Mouse (Mus musculus): ENCODE measurements around the gene Shisa9. TPM values are rescaled to one million over a fixed set of nuclear protein-coding genes. Genes with fewer than 3 reads are reported as not detected.
A peak's percentile ranks its signal among the peaks of the same experiment; 100 is the strongest.

Gene Shisa9
- total RNA-seq, 2 experiments from 2014 or later: not detected

DNA sequence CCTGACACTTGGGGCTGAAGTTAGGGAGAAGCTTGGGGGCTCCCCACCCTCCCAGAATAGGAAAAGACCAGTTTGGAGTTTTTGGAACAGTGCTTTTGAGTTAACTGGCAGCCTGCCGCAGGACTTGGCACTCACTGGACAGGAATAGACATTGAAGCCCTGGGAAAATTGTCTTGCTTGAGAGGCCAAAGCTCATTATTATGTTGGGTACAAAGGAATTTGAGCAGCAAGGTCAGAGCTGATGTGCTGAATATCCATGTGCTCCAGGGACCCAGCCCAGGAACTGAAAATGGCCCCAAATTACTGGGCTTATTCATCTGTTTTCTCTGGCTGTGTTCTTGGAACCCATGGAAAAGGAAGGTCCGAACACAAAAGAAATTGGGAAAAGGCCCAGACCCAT, 170.6 kb downstream of the Shisa9 start:
- no peak for TF ChIP-seq CTCF (IDR thresholded peaks at IDR 0.05)
- DNase-seq: no peak
- intact Hi-C loops (cut with DNase I): no loop called here
- Histone ChIP-seq H3K27ac (no peak overlapping the region), H3K4me3 (no peak overlapping the region)

GRCm38 (mm10) chr16:12173482-12174041, 189.6 kb downstream of the Shisa9 start:
- no peak for TF ChIP-seq CTCF (IDR thresholded peaks at IDR 0.05)
- intact Hi-C loops (cut with DNase I): no loop called here
- Histone ChIP-seq H3K27ac (no peak overlapping the region), H3K4me3 (no peak overlapping the region)
- no peak for DNase-seq

- no peak for DNase-seq
- intact Hi-C loops (cut with DNase I): no loop called here
- H3K27ac ChIP-seq: no peak overlapping the region
- no peak overlapping the region for H3K4me3 ChIP-seq
- no peak for TF ChIP-seq CTCF (IDR thresholded peaks at IDR 0.05)
Observed at GRCm38 (mm10) chr16:12178031-12178430, 194.1 kb downstream of the Shisa9 start.

DNA sequence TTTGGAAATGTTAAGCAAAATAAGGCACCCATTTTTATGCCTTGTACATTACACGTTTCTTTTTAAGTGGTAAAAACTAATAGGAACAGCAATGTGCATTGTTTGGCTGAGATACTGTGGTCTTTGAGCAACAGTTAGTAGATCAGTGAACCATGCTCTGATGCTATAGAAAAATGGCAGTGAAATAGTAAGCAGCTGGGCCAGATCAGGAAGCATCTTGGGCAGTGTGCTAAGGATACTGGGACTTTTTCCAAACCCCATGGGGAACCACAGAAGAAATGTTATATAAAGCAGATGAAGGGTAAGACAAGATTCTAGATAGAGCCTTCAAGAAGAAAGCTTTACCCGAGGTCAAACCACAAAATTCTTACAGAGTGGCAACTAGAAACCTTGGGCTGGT, 205.8 kb downstream of the Shisa9 start:
- Histone ChIP-seq H3K27ac (no peak overlapping the region), H3K4me3 (no peak overlapping the region)
- DNase-seq: no peak
- no peak for TF ChIP-seq CTCF (IDR thresholded peaks at IDR 0.05)
- intact Hi-C loops (cut with DNase I): no loop called here

DNA sequence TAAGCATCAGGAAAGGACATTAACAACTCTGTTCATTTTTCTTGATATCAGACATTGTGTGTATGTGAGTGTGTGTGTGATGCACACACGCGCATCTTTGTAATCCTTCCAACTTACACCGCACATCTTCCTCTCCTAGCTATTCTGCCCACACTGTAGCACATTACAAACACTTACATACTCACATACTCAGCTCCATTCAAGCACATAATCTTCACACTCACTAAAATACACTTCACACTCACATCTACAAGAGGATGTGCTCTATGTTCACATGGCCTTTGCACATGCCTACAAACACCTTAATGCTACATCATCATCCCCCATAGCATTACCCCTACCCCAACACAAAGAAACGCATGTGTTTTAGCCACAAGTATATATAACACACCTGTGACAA, 212.9 kb downstream of the Shisa9 start:
- TF ChIP-seq CTCF (IDR thresholded peaks at IDR 0.05): no peak
- DNase-seq: no peak
- H3K27ac ChIP-seq: no peak overlapping the region
- intact Hi-C loops (cut with DNase I): no loop called here
- no peak overlapping the region for H3K4me3 ChIP-seq

GRCm38 (mm10) chr16:12197611-12198010, 213.7 kb downstream of the Shisa9 start:
- intact Hi-C loops (cut with DNase I): loop anchor here (2.0 kb wide), 1 partner anchor 217 kb away; no protein-coding TSS in a partner anchor
- no peak for DNase-seq
- no peak for TF ChIP-seq CTCF (IDR thresholded peaks at IDR 0.05)
- no peak overlapping the region for H3K4me3 ChIP-seq
- H3K27ac ChIP-seq: no peak overlapping the region

- intact Hi-C loops (cut with DNase I): loop anchor here (5.0 to 10.0 kb wide), 2 partner anchors 504 to 776 kb away; no protein-coding TSS in a partner anchor
- TF ChIP-seq CTCF (IDR thresholded peaks at IDR 0.05): peak; percentile 78
- Histone ChIP-seq H3K27ac (no peak overlapping the region), H3K4me3 (no peak overlapping the region)
- DNase-seq: no peak
Observed at GRCm38 (mm10) chr16:12201216-12201615, 217.3 kb downstream of the Shisa9 start.

- Histone ChIP-seq H3K4me3 (no peak overlapping the region), H3K27ac (no peak overlapping the region)
- DNase-seq: no peak
- intact Hi-C loops (cut with DNase I): loop anchor here (5.0 to 10.0 kb wide), 2 partner anchors 505 to 777 kb away; no protein-coding TSS in a partner anchor
- no peak for TF ChIP-seq CTCF (IDR thresholded peaks at IDR 0.05)
Observed at GRCm38 (mm10) chr16:12202151-12202550, 218.2 kb downstream of the Shisa9 start.

GRCm38 (mm10) chr16:12203055-12203454, 219.1 kb downstream of the Shisa9 start:
- DNase-seq: no peak
- TF ChIP-seq CTCF (IDR thresholded peaks at IDR 0.05): no peak
- no peak overlapping the region for H3K4me3 ChIP-seq
- intact Hi-C loops (cut with DNase I): loop anchor here (5.0 to 10.0 kb wide), 2 partner anchors 506 to 778 kb away; no protein-coding TSS in a partner anchor
- no peak overlapping the region for H3K27ac ChIP-seq

GRCm38 (mm10) chr16:12204423-12204822, 220.5 kb downstream of the Shisa9 start:
- intact Hi-C loops (cut with DNase I): loop anchor here (5.0 to 10.0 kb wide), 2 partner anchors 507 to 780 kb away; no protein-coding TSS in a partner anchor
- DNase-seq: no peak
- no peak overlapping the region for H3K27ac ChIP-seq
- TF ChIP-seq CTCF (IDR thresholded peaks at IDR 0.05): no peak
- H3K4me3 ChIP-seq: no peak overlapping the region

GRCm38 (mm10) chr16:12206421-12206950, 222.6 kb downstream of the Shisa9 start:
- intact Hi-C loops (cut with DNase I): loop anchor here (10.0 kb wide), 1 partner anchor 782 kb away; no protein-coding TSS in a partner anchor
- no peak for TF ChIP-seq CTCF (IDR thresholded peaks at IDR 0.05)
- H3K27ac ChIP-seq: no peak overlapping the region
- no peak for DNase-seq
- no peak overlapping the region for H3K4me3 ChIP-seq

GRCm38 (mm10) chr16:12206951-12207350, 223.0 kb downstream of the Shisa9 start:
- TF ChIP-seq CTCF (IDR thresholded peaks at IDR 0.05): no peak
- no peak overlapping the region for H3K4me3 ChIP-seq
- intact Hi-C loops (cut with DNase I): loop anchor here (10.0 kb wide), 1 partner anchor 782 kb away; no protein-coding TSS in a partner anchor
- no peak overlapping the region for H3K27ac ChIP-seq
- no peak for DNase-seq

DNA sequence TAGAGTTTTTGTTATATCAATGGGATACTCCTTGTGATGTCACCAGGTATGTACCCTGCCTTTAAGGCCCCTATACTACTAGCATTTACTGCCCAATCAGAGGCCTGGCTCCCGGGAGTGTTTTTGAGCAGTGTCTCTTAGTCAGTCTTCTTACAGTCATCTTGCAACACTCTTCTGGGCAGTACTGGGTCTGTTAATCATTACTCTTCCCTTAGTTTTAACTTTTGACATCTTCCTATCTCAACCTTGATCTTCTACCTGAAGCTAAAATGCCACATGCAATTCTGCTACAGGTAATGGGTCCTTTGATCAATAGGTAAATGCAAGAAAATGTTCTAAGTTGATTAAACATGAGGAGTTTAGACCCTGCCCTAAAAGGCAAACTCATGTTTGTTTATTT, 225.4 kb downstream of the Shisa9 start:
- no peak for DNase-seq
- H3K4me3 ChIP-seq: no peak overlapping the region
- TF ChIP-seq CTCF (IDR thresholded peaks at IDR 0.05): no peak
- no peak overlapping the region for H3K27ac ChIP-seq
- intact Hi-C loops (cut with DNase I): loop anchor here (10.0 kb wide), 1 partner anchor 785 kb away; no protein-coding TSS in a partner anchor
